Mouse (Mus musculus) thymus, postnatal 0 days (tissue): ENCODE measurements around the gene Pum2. TPM values are rescaled to one million over a fixed set of nuclear protein-coding genes. Genes with fewer than 3 reads are reported as not detected.

ENCODE experiments used
- DNase-seq: peaks from one replicate; pipeline ENCODE4 v3.0.0-alpha.2; 2015; ENCODE audit warnings: low spot score
- polyA plus RNA-seq: library from polyadenylated mRNA; unstranded; fragments of >200 nt; fragmentation: Nextera tagmentation; extraction: Ambion mirVana; gene quantifications from 2 replicates; pipeline ENCODE4 v1.2.1, GENCODE M21; 2015

Gene Pum2
- polyA plus RNA-seq, 1 experiment from 2014 or later: 54.6 TPM

DNA sequence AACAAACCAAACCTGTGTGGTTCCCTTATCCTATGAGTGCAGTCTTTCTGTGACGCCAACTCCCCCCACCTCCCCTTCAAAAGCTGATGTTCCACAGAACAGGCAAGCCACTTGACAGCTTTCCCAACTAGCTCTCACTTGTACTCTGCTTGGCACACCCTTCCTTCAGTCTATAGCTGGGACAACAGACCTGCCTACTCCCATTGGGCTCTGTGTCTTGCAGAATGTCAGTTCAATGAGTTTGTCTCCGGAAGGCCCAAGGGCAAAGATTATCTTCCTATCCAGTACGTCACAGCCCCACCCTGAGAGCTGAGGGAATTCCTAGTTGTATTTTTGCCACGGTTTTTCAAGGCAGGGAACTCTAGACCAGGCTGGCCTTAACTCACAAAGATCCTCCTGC lies 85.2 kb downstream of the Pum2 start:
- no peak for DNase-seq

DNA sequence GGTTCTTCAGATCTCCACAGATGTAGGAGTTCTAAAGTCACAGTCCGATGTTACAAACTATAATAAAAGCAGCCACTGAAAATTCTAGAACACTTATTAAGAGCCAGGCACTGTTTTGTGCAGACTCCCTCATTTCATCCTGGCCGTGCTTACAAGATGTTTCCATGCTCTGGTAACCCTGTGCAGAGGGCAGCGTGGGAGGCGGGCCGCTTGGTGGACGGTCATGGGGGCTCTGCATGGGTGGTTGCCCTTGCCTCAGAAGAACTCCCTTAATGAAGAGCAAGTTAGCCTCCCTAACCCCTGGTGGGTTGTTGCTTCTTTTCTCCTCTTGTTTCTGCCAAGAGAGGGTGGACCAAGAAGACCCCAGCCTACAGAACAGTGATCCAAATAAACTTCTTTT lies 85.8 kb downstream of the Pum2 start:
- no peak for DNase-seq

DNA sequence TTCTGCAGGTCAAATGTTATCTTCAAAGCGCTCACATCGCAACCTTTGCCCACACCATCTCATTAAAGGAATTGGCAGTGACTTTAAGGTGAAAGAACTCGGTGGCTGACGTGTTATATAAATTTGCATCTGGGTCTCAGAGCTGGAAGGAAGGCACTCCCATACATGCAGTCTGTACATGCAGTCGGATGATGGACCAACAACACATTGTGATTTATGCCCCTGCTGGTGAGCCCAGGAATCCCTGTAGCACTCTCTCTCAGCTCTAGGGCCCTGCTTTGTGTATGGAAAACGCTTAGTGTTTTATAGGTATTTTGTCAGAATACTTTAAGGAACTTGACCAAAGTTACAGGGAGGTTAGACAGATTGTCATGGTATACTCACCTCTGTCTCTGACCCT lies 86.6 kb downstream of the Pum2 start:
- no peak for DNase-seq

DNA sequence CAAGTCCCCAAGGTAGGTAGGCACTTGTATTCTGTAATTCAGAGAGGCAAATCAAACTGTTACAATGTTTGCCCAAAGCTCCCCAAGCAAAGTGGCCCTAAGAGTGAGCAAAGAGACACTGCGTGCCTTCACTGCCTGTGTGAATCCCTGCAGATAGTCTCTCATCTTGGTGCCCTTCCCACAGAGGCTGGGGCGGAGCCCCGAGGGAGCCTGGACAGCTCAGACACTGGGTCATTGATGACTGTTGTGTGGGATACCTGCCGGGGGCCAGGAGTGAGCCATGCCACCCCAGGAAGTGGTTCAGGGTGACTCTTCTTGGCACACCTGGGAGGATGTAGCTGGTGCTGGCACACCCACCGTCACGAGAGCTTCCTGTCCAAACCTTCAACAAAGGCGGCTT lies 87.1 kb downstream of the Pum2 start:
- DNase-seq: no peak

GRCm38 (mm10) chr12:8762667-8763066 lies 88.7 kb downstream of the Pum2 start:
- DNase-seq: peak; percentile 33

DNA sequence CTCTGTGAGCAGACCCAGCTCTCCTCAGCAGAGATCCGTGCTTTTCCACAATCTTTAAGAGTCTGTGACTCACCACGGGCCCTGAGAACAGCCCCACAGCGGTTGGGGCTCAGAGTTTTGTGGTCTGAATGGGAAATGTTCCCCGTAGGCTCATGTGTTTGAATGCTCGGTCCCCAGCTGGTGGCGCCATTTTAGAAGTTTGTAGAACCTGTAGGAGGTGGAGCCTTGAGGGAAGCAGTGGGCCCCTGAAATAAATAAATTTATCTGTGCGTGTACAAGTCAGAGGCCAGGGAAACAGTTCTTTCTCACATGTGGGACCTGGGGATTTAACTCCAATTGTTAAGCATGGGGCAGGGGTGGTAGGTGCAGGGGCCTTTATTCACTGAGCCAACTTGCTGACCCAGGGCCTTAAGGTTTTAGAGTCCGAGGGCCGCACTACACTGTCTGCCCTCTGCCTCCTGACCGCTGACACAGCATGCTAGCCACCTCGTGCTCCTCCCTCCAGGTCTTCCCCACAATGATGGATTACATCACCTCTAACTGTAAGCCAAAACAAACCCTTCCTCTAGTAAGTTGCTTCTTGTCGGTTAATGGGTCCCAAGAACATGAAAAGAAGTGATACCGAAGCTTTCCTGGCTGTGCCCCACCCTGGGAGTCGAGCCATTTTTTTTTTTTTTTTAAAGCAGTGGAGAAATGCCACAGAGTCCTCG lies 90.4 kb downstream of the Pum2 start:
- DNase-seq: no peak

GRCm38 (mm10) chr12:8770946-8771843 lies 97.3 kb downstream of the Pum2 start, which contains the start of gene Sdc1:
TSS of gene Sdc1 (plus strand) at chr12:8771323.
- DNase-seq: peak; percentile 47

GRCm38 (mm10) chr12:8771844-8772380 lies 98.0 kb downstream of the Pum2 start:
- DNase-seq: no peak

- DNase-seq: peak; percentile 39
Measured at GRCm38 (mm10) chr12:8772451-8773143, 98.7 kb downstream of the Pum2 start.

DNA sequence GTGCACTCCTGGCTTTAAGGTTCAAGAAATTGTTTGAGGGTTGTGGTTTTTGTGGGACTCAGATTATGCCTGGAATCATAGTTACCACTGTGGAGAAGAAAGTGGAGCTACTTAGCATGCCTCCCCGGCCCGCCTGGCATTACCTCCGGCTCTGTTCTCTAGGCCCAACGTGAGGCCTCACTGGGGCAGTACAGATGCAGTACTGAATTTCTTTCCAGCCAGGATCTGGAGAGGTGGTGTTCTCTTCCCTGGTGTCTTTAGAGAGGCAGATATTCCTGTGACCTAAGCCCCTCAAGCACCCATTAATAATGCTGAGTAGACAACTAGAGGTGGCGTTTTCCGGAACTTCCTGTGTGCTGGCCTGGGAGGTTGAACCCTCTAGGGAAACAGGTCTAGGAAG lies 99.4 kb downstream of the Pum2 start:
- DNase-seq: no peak

- no peak for DNase-seq
Measured at GRCm38 (mm10) chr12:8774183-8774582, 100.2 kb downstream of the Pum2 start.

DNA sequence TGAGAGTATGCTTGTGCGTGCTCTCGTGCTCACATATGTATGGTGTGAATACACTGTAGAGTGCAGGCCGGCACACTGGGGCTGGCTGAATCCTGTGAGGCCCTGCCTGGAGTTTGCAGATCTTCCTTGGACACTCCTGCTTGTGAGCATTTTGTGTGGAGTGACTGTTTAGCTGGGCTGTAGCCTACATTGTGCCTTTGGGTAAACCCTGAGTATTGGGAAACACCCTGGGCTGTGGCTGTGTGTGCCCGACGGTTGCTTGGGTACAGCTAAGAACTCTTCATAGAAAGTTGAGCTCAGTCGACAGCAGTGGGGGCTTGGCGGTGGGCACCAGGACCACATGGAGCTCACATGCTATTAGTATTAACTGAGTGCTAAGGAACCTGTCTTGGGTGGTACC lies 102.3 kb downstream of the Pum2 start:
- no peak for DNase-seq

DNA sequence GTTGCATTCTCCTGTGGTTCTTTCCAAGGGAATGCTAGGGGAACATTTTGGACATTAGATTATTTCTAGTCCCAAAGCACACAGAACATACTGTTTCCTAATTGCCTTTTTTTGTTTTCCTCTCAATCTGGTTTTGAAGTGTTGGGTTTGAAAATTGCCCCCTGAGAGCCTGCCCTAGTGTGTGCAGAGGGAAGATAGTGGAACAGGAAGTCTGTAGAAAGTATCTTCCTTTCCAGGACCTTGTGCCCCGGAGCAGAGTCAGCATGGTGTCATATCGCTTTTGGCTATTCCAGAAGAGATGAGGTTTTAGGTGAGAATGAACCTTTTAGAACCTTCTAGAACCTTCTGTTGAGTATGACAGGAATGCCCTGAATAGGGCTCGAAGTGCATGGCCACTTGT lies 102.8 kb downstream of the Pum2 start:
- no peak for DNase-seq

- no peak for DNase-seq
Measured at GRCm38 (mm10) chr12:8778106-8778505, 104.2 kb downstream of the Pum2 start.

GRCm38 (mm10) chr12:8779851-8780250 lies 105.9 kb downstream of the Pum2 start:
- DNase-seq: no peak

GRCm38 (mm10) chr12:8781121-8781520 lies 107.2 kb downstream of the Pum2 start:
- DNase-seq: peak; percentile 50

DNA sequence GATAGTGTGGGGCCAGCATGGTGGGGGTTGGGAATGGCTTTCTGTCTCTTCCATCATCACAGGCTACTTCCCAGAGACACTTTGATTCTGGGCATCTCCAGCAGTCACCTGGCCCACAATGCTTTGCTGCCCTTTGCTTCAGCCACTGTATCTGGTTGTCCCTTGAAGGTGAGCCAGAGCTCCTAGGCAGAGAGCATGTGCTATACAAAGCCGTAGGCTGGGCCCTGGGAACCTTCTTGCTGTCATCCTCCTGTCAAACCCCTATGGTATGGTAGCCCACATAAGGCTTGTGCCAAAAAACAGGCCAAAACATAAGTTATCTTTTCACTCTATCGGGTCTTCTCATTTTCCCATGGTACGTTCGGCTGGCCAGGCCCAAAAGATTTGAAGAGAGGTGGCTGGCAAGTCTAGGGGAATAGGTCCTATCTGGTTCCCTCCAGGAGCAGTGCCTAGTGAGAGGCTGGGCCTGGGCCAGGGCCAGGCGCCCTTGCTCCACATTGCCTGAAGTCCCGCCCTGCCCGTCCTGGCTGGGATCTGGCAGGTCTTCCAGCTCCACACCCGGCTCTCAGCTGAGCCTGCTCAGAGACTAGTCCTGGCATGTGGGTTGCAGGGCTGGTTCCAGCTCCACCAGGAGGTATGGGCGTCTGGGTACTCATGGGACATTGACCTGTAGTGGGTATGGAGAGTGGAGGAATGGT lies 107.9 kb downstream of the Pum2 start:
- no peak for DNase-seq

DNA sequence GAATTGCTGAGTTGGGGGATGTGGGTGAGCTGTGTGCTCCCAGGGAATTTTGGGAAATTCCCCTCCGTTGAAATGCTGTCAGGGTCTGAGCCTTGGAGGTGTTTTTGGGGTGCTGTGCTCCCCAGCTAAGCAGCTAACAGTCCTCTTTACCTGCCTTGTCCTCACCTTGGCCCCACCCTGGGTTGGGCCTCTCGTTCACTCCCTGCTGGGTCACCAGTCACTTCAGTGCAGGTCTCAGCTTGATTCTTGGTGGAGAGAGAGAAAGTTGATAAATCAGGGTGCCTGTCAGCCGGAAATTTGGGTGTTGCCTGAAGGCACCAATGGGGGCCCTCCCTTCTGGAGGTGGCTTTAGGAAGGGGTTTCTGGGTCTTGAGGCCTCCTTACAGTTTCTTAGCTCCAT lies 108.6 kb downstream of the Pum2 start:
- no peak for DNase-seq

DNA sequence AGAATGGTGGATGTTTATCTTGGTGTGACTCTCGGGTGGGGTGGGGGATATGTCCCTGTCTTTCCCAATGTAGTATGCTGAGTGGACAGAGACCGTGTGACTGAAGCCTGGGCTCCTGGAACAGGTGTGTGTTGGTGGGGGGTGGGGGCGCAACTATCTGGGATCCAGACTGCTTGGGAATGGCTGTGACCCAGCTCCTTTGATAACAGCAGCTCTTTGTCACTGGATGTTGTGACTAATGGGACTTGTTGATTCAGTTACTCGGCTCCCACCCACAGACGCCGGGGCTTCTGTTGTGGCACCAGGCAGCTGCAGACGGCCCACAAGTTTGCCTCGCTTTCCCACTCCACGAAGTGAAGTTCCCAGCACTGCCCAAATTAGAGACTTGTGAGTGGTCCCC lies 110.3 kb downstream of the Pum2 start:
- DNase-seq: no peak

GRCm38 (mm10) chr12:8786476-8786875 lies 112.5 kb downstream of the Pum2 start:
- no peak for DNase-seq
